Mouse (Mus musculus) kidney, adult 2 months (tissue): ENCODE data around the gene Ube3b.

Experiments
- CTCF ChIP-seq: fragments of 200-500 bp; conservative IDR thresholded peaks from 2 replicates; pipeline ENCODE4 v1.5.1; 2011; ENCODE audit warnings: low read depth, mild to moderate bottlenecking, control low read depth, low read length, moderate library complexity, mixed read lengths; ENCODE audit not compliant: insufficient read depth, insufficient read length
- POLR2A ChIP-seq: fragments of 200-500 bp; IDR thresholded peaks from one replicate; pipeline ENCODE4 v1.6.1; 2011; ENCODE audit warnings: low read depth, low read length, control low read depth

- no peak for TF ChIP-seq CTCF
- TF ChIP-seq POLR2A, result no peak
Measured at GRCm38 (mm10) chr5:114347005-114347404, 33.4 kb upstream of the Ube3b start.
